Mouse (Mus musculus): ENCODE results near the gene Map3k7. TPM values are rescaled to one million over a fixed set of nuclear protein-coding genes. Genes with fewer than 3 reads are reported as not detected.
A peak's percentile ranks its signal among the peaks of the same experiment; 100 is the strongest.

The Map3k7 gene
- polyA plus RNA-seq, 1 experiment from 2014 or later, result 23.7 TPM

DNA sequence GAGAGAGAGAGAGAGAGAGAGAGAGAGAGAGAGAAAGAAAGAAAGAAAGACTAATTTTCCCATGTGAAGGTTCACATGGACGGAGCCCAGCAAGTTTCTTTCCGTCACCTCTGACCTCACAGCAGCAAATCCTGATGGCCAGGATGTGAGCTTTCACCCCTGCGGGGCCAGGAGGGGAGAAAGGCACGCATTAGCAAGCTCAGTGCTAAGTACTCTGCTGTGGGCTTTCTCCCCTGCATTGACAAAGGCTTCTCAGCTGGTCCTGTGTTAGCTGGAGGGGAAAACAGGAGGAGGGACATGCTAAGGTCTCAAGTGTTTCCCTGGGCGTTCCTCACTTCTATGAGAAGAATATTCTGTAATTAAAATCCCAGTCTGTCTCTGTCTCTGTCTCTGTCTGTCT, 81.3 kb downstream of the Map3k7 start:
- 2% methylated on average over 5 of the region's 5 CpGs for whole genome bisulfite sequencing
- Histone ChIP-seq H3K27me3 (no peaks in the 10 kb centered on the region), H3K27ac (replicated peaks) (no peak overlapping the region), H3K4me3 (no peak overlapping the region), H3K9ac (no peak overlapping the region), H3K9me3 (no peaks in the 10 kb centered on the region), H3K4me1 (replicated peaks) (peaks cover 22% of the 10 kb centered on the region), H3K36me3 (no peaks in the 10 kb centered on the region), H3K4me2 (no peak overlapping the region)
- ATAC-seq (ENCODE audit: low read depth), result no peak

DNA sequence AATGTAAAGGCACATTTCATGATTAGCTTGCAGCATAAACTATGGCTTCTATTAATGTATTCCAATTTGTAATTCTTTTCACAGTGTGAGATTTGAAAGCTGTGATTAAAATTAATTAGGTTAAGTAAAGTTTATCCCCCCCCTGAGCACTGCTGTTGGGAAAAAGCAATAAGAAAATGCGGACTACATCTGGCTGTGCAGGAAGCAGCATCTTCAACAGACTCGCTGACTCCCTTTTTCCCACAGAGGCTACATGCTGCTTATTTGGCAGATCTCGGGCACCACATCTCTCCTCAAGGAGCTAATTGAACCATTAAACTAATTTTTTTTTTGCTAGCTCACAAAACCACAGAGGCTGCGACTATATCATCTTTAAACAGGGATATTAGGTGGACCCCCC, 85.9 kb downstream of the Map3k7 start:
- ATAC-seq (ENCODE audit: low read depth), result peak; percentile 60; the same call in 1 of the 2 replicates
- H3K9me3 ChIP-seq, result no peaks in the 10 kb centered on the region
- no peak overlapping the region for H3K4me3 ChIP-seq
- H3K27me3 ChIP-seq, result no peaks in the 10 kb centered on the region
- no peaks in the 10 kb centered on the region for H3K36me3 ChIP-seq
- peak overlapping the region; percentile 5; the same call in 1 of the 2 replicates for H3K4me2 ChIP-seq
- WGBS, result 33% methylated on average over 4 of the region's 4 CpGs
- H3K4me1 ChIP-seq (replicated peaks), result peaks cover 17% of the 10 kb centered on the region
- H3K27ac ChIP-seq (replicated peaks), result peak overlapping the region; percentile 72
- H3K9ac ChIP-seq, result no peak overlapping the region

DNA sequence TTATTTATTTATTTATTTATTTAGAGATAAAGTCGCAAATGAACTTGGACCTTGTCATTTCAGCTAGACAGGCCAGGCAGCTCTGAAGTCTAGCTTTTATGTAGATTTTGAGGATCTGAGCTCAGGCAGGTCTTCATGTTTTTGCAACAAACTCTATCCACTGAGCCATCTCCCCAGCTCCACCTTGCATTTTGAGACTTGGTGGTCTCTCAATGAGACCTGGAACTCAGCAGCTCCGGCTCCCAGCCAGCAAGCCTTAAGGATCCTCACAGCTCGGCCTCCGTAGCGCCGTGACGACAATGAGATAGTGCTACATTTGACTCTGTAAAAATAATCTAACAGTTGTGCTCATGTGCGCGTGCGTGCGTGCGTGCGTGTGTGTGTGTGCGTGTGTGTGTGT, 89.3 kb downstream of the Map3k7 start:
- peaks cover 31% of the 10 kb centered on the region for H3K4me1 ChIP-seq (replicated peaks)
- no peak overlapping the region for H3K4me2 ChIP-seq
- no peak overlapping the region for H3K4me3 ChIP-seq
- ATAC-seq (ENCODE audit: low read depth), result no peak
- WGBS, result 94% methylated on average over 14 of the region's 14 CpGs
- no peaks in the 10 kb centered on the region for H3K36me3 ChIP-seq
- H3K27me3 ChIP-seq, result no peaks in the 10 kb centered on the region
- H3K9me3 ChIP-seq, result no peaks in the 10 kb centered on the region
- H3K9ac ChIP-seq, result no peak overlapping the region
- no peak overlapping the region for H3K27ac ChIP-seq (replicated peaks)

DNA sequence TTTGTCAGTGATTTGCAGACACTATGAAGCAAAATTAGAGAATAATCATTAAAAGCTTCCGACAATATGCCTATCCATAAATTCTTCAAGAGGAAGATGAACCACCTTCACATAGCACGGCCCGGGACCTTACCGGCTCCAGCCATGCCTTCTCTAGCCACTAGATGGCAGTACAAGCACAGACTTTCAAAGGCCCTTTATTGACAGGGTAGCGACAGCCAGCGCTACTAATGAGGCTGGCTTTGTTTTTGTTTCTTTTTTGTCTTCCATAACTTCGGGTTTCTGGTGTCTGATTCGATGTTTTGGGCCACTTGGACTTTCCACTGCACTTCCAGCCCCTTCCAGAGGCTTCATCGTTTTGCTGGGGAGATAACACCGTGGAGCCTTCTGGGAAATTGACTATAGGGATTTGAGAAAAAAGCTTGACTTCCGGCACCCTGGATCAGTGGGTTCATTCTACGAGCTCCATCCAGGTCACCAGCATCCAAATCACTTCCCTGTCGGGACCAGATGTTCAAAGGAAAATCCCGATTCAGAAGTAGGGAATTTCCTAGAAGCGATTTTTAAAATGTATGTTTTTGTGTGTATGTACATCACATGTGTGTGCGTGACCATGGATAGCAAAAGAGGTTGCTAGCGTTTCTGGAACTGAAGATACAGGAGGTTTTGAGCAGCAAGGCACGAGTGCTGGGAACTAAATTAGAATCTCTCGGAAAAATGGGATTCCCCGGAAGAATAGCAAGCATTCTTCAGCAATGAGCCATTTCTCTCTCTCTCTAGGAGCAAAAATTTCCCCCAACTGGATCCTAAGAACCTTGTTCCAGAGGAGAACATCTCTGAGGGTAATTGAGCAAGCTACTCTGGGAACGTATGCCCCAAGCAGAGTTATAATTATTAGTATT, 91.5 kb downstream of the Map3k7 start:
- Histone ChIP-seq H3K9ac (peak overlapping the region; percentile 66), H3K4me1 (replicated peaks) (peaks cover 22% of the 10 kb centered on the region), H3K4me3 (peak overlapping the region; percentile 38), H3K9me3 (no peaks in the 10 kb centered on the region), H3K36me3 (no peaks in the 10 kb centered on the region), H3K27ac (replicated peaks) (peak overlapping the region; percentile 25), H3K4me2 (peak overlapping the region; percentile 60), H3K27me3 (no peaks in the 10 kb centered on the region)
- peak; percentile 92 for ATAC-seq (ENCODE audit: low read depth)
- WGBS, result 25% methylated on average over 21 of the region's 21 CpGs

DNA sequence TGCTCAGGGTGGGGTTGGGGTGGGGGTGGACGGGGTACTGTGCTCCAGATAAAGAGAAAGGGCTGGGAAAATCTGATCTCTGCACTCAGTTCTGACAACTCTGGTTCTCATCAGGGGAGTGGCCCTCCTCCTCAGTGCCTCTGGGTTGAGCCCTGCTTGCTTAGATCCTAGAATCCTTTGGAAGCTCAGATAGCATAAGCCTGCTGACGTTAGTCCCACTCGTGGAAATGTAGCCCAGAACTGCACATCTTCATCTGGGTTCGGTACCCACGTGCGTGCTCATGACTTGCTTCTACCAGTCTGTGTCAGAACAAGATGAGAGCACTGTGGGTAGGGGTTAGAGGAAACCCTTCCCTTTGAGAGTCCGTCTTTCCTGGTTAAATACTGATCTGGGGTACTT, 92.5 kb downstream of the Map3k7 start:
- no peak for ATAC-seq (ENCODE audit: low read depth)
- no peaks in the 10 kb centered on the region for H3K9me3 ChIP-seq
- H3K36me3 ChIP-seq, result no peaks in the 10 kb centered on the region
- H3K4me1 ChIP-seq (replicated peaks), result peaks cover 20% of the 10 kb centered on the region
- whole genome bisulfite sequencing, result 79% methylated on average over 7 of the region's 7 CpGs
- H3K27me3 ChIP-seq, result no peaks in the 10 kb centered on the region
- H3K4me3 ChIP-seq, result no peak overlapping the region
- H3K4me2 ChIP-seq, result no peak overlapping the region
- H3K27ac ChIP-seq (replicated peaks), result no peak overlapping the region
- no peak overlapping the region for H3K9ac ChIP-seq

DNA sequence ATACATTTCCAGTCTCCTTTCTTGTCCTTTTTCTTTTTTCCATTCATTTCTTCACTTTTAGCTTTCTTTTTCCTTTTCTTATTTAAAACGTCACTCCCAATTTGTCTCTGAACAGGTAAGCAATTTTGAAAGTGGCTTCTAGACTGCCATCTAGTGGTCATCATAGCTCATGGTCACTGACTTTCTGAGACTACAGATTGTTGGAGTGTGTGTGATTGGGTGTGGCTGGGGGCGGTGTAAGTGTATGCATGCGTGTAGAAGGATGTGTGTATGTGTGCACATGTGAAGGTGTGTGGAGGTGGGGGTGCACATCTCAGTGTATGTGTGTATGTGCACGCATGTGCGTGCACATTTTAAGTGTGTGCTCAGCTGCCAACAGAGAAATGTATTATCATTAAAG, 93.2 kb downstream of the Map3k7 start:
- 55% methylated on average over 5 of the region's 5 CpGs for WGBS

DNA sequence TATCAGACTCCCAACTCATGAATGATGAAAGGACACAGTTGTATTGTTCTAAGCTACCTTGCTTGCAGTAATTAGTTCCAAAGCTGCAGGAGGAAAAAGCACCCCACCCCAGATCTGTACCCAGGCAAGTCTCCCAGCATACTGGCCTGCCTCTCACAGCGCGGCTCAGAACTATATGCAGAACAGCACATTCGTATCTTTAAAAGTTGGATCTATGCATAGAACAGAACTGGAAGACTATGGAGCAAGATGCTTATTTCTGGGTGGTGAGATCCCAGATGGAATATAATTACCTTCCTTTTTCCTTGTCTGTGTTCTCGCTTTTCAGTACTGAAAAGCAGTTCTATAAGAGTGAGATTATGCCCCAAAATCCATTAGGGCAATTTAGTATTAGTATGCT, 96.8 kb downstream of the Map3k7 start:
- Histone ChIP-seq H3K9me3 (no peaks in the 10 kb centered on the region), H3K27me3 (no peaks in the 10 kb centered on the region), H3K36me3 (no peaks in the 10 kb centered on the region), H3K4me3 (no peak overlapping the region), H3K4me1 (replicated peaks) (peaks cover 12% of the 10 kb centered on the region), H3K27ac (replicated peaks) (no peak overlapping the region), H3K4me2 (no peak overlapping the region), H3K9ac (no peak overlapping the region)
- ATAC-seq (ENCODE audit: low read depth), result no peak
- 97% methylated on average over 4 of the region's 4 CpGs for WGBS

More for the DNA sequence above, 93.2 kb downstream of the Map3k7 start:
- Histone ChIP-seq H3K36me3 (no peaks in the 10 kb centered on the region), H3K4me2 (no peak overlapping the region), H3K4me3 (no peak overlapping the region), H3K4me1 (replicated peaks) (peaks cover 20% of the 10 kb centered on the region), H3K9me3 (no peaks in the 10 kb centered on the region), H3K27me3 (no peaks in the 10 kb centered on the region), H3K27ac (replicated peaks) (no peak overlapping the region), H3K9ac (no peak overlapping the region)
- peak; percentile 62; the same call in 1 of the 2 replicates for ATAC-seq (ENCODE audit: low read depth)

DNA sequence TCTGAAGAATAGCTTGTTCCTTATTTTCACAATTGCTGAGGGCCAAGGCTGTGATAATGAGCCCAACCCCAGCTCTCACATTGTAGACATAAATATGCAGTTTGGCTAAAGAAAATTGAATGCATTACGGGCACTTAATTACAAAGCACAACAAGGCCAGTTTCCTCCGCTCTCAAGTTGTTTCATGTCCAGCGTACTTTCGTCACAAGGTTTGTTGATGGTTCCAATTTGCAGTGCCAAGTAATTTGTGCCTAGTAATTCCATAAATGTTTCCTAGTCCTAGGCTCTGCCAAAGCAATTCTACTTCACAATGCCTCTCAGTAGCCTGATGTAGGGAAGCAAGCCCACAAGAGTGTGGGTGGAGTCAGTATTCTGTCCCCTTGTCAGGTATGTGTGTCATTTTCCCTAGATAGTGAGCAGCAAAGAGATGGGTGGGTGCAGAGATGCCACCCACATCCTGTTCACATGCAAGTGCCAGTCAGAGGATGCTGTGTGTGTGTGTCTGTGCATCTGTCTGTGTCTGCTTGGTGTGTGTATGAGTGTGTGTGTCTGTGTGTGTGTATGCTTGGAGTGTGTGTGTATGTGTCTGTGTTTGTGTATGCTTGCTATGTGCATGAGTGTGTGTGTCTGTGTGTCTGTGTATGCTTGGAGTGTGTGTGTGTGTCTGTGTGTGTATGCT, 98.6 kb downstream of the Map3k7 start:
- H3K27me3 ChIP-seq, result no peaks in the 10 kb centered on the region
- no peak overlapping the region for H3K9ac ChIP-seq
- no peaks in the 10 kb centered on the region for H3K9me3 ChIP-seq
- no peaks in the 10 kb centered on the region for H3K36me3 ChIP-seq
- H3K4me3 ChIP-seq, result no peak overlapping the region
- no peaks in the 10 kb centered on the region for H3K4me1 ChIP-seq (replicated peaks)
- 79% methylated on average over 4 of the region's 4 CpGs for WGBS
- ATAC-seq (ENCODE audit: low read depth), result 0 out of 2 replicates have a peak, but pooled peaks have one; percentile 40
- H3K4me2 ChIP-seq, result no peak overlapping the region
- H3K27ac ChIP-seq (replicated peaks), result no peak overlapping the region

DNA sequence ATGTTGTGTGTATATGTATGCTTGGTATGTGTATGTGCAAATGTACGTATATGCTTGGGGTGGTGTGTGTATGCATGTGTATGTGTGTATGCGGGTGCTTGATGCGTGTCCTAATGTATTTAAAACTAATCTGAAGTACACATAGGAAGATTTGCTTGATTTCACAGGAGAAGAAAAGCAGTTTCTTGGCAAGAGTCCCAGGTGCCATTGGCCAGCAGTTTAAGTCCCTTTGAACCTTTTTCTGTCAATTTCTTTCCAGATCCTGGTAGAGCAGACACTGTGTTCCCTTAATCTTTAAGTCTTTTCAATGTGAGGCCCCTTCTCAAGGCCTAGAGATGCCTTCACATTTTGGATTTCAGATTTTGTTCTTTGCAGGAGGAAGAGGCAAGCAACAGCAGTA, 99.4 kb downstream of the Map3k7 start:
- 92% methylated on average over 3 of the region's 3 CpGs for whole genome bisulfite sequencing
- H3K27me3 ChIP-seq, result no peaks in the 10 kb centered on the region

More for the DNA sequence above, 99.4 kb downstream of the Map3k7 start:
- Histone ChIP-seq H3K4me2 (no peak overlapping the region), H3K9me3 (no peaks in the 10 kb centered on the region), H3K4me3 (no peak overlapping the region), H3K27ac (replicated peaks) (no peak overlapping the region), H3K9ac (no peak overlapping the region), H3K36me3 (no peaks in the 10 kb centered on the region), H3K4me1 (replicated peaks) (no peaks in the 10 kb centered on the region)
- no peak for ATAC-seq (ENCODE audit: low read depth)

Data from neural tube, embryonic 13.5 days (tissue).